Mouse (Mus musculus): ENCODE data around the gene Fbxl22.

GRCm38 (mm10) chr9:66561496-66561895 lies 47.1 kb upstream of the Fbxl22 start:
- TF ChIP-seq CTCF (IDR thresholded peaks at IDR 0.05; ENCODE audit: borderline replicate concordance, control insufficient read depth, extremely low read depth, insufficient read depth, low read length, poor library complexity): no peak
- TF ChIP-seq POLR2A (IDR thresholded peaks at IDR 0.05; ENCODE audit: control insufficient read depth, extremely low read depth, insufficient read depth, low read length, poor library complexity): no peak
